Mouse (Mus musculus): ENCODE results near the gene Rasal2. TPM values are rescaled to one million over a fixed set of nuclear protein-coding genes. Genes with fewer than 3 reads are reported as not detected.

The Rasal2 gene
- total RNA-seq, 1 experiment from 2014 or later, result 1.4 TPM

- ATAC-seq (ENCODE audit: extremely low read depth, insufficient number of reproducible peaks, low FRiP score, poor library complexity, severe bottlenecking), result no peak
Measured at GRCm38 (mm10) chr1:157443026-157443722, 30.8 kb upstream of the Rasal2 start.

DNA sequence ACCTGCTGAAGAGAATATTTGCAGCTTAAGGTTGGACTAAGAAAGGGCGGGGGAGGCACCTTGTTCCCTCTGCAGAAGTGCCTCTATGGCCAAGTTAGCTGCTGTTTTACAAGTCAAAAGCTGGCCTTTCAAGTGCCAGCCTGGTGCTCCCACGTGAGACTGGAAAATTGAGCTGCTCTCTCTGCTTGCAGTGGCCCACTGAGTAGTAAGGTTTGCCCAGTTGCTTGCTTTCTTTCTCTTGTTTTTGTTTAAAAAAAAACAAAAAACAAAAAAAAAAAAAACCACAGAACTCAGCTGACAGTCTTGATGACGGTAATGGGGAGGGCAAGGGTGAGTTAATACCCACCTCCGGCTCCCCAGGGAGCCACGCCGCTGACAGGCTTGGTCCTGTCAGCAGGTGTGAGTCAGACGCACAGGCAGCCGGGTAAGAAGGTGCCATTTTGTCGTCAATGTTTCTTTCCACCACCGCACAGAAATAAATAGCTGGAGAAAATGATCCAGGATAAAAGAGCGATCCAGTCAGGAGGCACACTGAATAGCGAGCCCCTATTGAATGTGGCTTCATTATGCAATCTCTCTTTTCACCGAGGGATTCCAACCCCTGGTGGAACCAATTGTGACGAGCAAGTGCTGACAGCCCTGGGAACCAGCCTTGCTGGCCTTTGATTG is 27.7 kb upstream of the Rasal2 start:
- no peak for ATAC-seq (ENCODE audit: extremely low read depth, insufficient number of reproducible peaks, low FRiP score, poor library complexity, severe bottlenecking)

GRCm38 (mm10) chr1:157439101-157439500 is 26.7 kb upstream of the Rasal2 start:
- no peak for ATAC-seq (ENCODE audit: extremely low read depth, insufficient number of reproducible peaks, low FRiP score, poor library complexity, severe bottlenecking)

DNA sequence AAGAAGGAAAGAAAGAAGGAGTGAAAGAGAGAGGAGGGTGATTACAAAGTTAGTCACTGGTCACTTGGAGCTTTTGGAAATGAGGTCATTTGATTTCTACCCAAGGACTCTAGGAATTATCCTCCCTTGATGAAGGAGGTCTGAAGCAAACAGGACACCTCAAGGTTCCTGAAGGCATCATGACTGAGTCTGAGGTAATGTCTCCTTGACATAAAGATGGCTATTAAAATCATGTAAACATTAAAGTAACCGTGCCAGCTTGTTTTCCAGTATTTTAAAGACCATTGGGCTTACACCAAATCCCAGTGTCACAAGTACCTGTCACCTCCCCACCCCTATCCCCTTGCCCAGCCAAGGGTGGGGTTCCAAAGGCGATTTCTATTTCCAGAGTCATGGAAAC is 25.9 kb upstream of the Rasal2 start:
- ATAC-seq (ENCODE audit: extremely low read depth, insufficient number of reproducible peaks, low FRiP score, poor library complexity, severe bottlenecking), result no peak

DNA sequence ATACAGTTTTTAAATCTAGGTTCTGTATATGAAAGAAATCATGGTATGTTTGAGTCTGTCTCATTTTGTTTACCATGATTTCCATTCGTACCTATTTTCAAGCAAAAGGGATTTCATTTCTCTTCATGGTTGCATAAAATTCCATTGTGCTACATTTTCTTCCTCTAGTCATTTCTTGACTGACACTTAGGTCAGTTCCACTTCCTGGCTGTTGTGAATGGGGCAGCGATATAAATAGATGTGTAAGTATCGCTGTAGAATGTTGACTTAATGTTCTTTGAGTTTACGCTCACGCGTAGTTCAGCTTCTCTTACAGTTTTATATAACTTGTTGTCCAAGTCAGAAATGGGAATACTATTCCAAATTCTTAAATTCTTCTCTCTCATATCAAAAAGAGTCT is 23.5 kb upstream of the Rasal2 start:
- ATAC-seq (ENCODE audit: extremely low read depth, insufficient number of reproducible peaks, low FRiP score, poor library complexity, severe bottlenecking), result no peak

DNA sequence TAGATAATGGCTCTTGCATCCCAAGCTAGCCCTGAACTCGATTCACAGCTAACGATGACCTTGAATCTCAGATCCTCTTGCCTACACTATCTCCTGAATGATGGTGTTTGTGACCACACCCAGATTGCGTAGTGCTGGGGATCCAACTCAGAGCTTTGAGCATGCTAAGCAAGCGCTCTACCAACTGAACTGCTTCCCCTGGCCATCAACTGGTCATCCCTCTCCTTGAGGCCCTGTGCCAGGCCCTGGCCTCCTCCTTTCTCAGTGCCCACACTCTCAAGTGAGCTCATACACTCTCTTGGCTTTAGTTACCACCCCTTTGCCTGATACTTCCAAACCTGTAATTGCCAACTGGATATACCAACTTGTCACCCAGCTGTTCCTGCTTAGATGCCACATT is 22.0 kb upstream of the Rasal2 start:
- ATAC-seq (ENCODE audit: extremely low read depth, insufficient number of reproducible peaks, low FRiP score, poor library complexity, severe bottlenecking), result no peak

DNA sequence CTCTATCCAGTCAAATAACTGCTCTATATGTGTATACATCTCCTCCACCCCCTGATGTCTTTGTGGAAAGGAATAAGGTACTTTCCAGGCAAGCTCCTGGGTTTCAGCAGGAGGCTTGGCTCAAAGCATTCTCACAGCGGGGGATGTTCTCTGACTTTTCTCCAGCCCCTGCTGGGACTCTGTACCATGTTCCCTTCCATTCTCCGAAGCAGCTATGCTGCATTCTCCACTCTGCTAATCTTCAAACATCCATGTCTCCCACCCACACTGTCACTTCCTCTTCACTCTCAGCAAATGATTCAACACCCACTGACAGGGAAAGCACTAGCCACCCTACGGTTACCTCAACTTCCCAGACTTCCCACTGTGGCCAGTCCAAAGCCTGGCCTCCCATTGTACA is 20.9 kb upstream of the Rasal2 start:
- no peak for ATAC-seq (ENCODE audit: extremely low read depth, insufficient number of reproducible peaks, low FRiP score, poor library complexity, severe bottlenecking)

DNA sequence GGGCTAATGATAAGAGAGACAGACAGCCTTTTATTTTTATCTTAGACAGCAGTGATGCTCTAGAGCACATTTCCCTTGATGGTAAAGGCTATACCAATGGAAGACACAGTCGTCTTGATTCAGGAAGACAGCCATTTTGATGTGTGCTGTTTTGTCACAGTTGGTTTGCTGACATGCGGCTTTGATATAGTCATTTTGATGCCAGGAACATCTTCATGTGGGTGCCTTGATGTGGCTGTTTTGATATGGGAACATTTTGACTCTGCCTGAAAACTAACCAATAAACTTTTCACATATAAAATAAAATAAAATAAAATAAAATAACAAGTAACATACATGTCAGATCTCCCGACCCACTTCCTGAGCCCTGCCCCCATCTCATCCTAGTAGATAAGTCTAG is 16.0 kb upstream of the Rasal2 start:
- no peak for ATAC-seq (ENCODE audit: extremely low read depth, insufficient number of reproducible peaks, low FRiP score, poor library complexity, severe bottlenecking)

- no peak for ATAC-seq (ENCODE audit: extremely low read depth, insufficient number of reproducible peaks, low FRiP score, poor library complexity, severe bottlenecking)
Measured at GRCm38 (mm10) chr1:157427604-157428003, 15.2 kb upstream of the Rasal2 start.

- no peak for ATAC-seq (ENCODE audit: extremely low read depth, insufficient number of reproducible peaks, low FRiP score, poor library complexity, severe bottlenecking)
Measured at GRCm38 (mm10) chr1:157426933-157427332, 14.5 kb upstream of the Rasal2 start.

DNA sequence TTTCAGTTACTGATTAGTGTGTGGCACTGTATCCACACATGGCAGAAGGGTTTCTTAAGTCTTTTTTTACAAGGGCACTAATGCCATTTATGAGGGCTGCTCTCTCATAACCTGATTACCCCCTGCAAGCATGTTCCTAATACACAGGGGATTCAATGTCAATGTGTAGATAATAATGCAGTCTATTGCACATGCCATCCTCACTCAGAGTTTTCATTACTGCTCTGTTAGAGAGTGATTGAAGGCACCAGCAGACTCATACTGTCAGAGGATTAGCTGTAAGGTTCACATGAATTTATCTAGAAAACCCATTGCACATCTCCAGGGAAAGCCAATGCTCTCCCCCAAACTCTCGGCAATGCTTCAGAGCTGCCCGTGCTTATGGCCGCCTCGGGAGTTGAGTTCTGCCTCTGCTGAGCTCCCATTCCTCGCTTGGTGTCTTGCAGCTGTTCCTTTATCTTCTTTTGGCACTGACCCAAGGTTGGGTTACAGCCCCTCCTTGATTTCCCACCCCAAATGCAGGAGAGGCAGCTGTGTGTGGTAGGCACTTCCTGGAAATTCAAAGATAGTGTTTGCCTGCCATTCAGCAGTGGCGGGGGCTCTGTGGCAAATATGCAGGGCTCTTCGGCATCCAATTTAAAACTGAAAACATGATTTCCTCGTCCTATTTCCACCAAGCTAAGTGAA is 13.5 kb upstream of the Rasal2 start:
- ATAC-seq (ENCODE audit: extremely low read depth, insufficient number of reproducible peaks, low FRiP score, poor library complexity, severe bottlenecking), result no peak

DNA sequence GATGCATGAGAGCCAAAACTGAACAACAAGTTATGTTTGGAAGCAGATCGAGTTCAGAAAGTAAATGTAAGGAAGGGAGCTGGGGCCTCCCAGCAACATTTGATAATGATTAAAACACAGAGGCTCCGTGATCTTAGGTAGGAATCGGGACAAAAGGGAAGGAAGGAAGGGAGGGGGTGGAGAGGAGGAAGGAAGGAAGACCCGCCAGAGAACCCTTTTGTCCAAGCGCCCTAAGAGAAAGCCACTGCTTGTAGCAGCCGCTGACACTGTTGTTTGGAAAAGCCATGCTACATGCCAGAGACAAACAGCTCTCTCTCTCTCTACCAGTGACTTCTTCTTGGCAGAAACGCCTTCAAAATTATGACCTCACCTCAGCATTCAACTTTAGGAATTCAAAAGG is 5.5 kb upstream of the Rasal2 start:
- ATAC-seq (ENCODE audit: extremely low read depth, insufficient number of reproducible peaks, low FRiP score, poor library complexity, severe bottlenecking), result no peak

DNA sequence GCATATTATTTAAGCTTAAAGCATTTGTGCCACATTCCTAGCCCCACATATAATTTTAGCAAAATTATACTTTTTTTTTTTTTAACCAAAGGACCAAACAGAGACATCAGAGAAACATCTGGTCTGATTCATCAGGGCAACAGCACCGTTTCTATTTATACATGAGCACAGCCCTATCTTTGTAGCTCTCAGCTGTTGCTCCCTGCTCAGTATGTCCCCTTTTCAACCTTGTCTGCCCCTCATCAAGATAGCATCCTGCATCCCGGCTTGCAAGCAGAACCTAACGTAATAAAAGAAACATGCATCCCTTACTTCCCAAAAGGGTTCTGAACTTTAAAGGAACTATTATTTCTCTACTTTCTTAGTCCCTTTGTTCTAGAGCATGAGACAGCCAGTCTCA is 5.0 kb upstream of the Rasal2 start:
- ATAC-seq (ENCODE audit: extremely low read depth, insufficient number of reproducible peaks, low FRiP score, poor library complexity, severe bottlenecking), result no peak

DNA sequence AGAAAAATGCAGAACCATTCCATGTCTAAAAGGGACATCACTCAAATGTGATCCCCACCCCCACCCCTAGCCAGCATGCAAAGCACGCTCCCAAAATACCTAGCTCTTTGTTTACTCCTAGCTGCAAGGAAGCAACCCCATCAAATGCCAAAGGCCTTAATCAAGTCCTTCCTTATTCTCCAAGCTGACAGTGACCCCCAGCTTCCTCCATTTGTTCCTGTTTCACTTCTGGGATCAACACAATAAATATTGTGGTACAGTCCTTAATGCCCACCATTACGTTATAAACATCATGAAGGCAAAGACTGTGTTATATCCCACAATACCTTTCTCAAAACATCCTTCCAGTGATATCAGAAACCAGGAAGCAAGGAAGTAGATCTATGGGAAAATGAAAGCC is 4.2 kb upstream of the Rasal2 start:
- ATAC-seq (ENCODE audit: extremely low read depth, insufficient number of reproducible peaks, low FRiP score, poor library complexity, severe bottlenecking), result no peak

GRCm38 (mm10) chr1:157415771-157416170 is 3.4 kb upstream of the Rasal2 start:
- no peak for ATAC-seq (ENCODE audit: extremely low read depth, insufficient number of reproducible peaks, low FRiP score, poor library complexity, severe bottlenecking)

- no peak for ATAC-seq (ENCODE audit: extremely low read depth, insufficient number of reproducible peaks, low FRiP score, poor library complexity, severe bottlenecking)
Measured at GRCm38 (mm10) chr1:157411711-157412380, 549 bp downstream of the Rasal2 start.

GRCm38 (mm10) chr1:157411341-157411710 is 1.1 kb downstream of the Rasal2 start:
- no peak for ATAC-seq (ENCODE audit: extremely low read depth, insufficient number of reproducible peaks, low FRiP score, poor library complexity, severe bottlenecking)

GRCm38 (mm10) chr1:157410937-157411336 is 1.5 kb downstream of the Rasal2 start:
- ATAC-seq (ENCODE audit: extremely low read depth, insufficient number of reproducible peaks, low FRiP score, poor library complexity, severe bottlenecking), result no peak

- ATAC-seq (ENCODE audit: extremely low read depth, insufficient number of reproducible peaks, low FRiP score, poor library complexity, severe bottlenecking), result no peak
Measured at GRCm38 (mm10) chr1:157409648-157410047, 2.7 kb downstream of the Rasal2 start.

DNA sequence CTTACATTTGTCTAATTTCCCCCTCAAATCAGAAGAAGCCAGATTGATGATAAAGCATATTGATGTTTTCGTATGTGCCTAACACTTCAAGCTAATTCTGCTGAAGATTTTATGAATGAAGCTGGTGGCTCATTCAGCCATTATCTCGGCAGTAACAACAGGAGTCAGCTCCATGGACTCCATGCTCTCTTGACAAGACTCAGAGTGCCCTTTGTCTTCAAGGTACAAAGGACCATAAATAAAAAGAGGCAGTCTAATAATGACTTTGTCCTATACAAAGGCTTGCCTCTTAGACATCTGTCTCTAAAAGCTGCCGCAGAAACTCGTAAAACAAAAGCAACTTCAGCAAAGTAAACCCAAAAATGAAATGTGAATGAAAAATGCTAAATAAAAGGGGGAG is 24.4 kb downstream of the Rasal2 start:
- ATAC-seq (ENCODE audit: extremely low read depth, insufficient number of reproducible peaks, low FRiP score, poor library complexity, severe bottlenecking), result no peak
